Mouse (Mus musculus): Measurements from ENCODE around the gene Plcb4. TPM values are rescaled to one million over a fixed set of nuclear protein-coding genes. Genes with fewer than 3 reads are reported as not detected.
"Not testable (repeated sequence)": the region's sequence is repeated elsewhere in the genome, so short reads cannot be mapped to it uniquely, and the experiment has no call there.

Gene Plcb4
- polyA plus RNA-seq, 1 experiment from 2014 or later = 18.6 TPM

- Histone ChIP-seq H3K36me3 (no peaks in the 10 kb centered on the region), H3K27ac (replicated peaks) (no peak overlapping the region), H3K27me3 (no peaks in the 10 kb centered on the region), H3K9me3 (no peaks in the 10 kb centered on the region), H3K4me2 (replicated peaks) (no peak overlapping the region), H3K4me3 (no peak overlapping the region), H3K4me1 (peaks cover 31% of the 10 kb centered on the region), H3K9ac (replicated peaks) (no peak overlapping the region)
- no peak for ATAC-seq (replicated peaks)
- 72% methylated on average over 3 of the region's 3 CpGs for WGBS
These were observed 49.6 kb downstream of the Plcb4 start for GRCm38 (mm10) chr2:135708386-135708785.

- H3K9me3 ChIP-seq = no peaks in the 10 kb centered on the region
- no peaks in the 10 kb centered on the region for H3K36me3 ChIP-seq
- H3K27ac ChIP-seq (replicated peaks) = no peak overlapping the region
- H3K4me3 ChIP-seq = no peak overlapping the region
- WGBS = 75% methylated on average over 9 of the region's 9 CpGs
- no peak overlapping the region for H3K4me2 ChIP-seq (replicated peaks)
- no peaks in the 10 kb centered on the region for H3K27me3 ChIP-seq
- H3K4me1 ChIP-seq = peaks cover 31% of the 10 kb centered on the region
- ATAC-seq (replicated peaks) = no peak
- no peak overlapping the region for H3K9ac ChIP-seq (replicated peaks)
These were observed 50.0 kb downstream of the Plcb4 start for GRCm38 (mm10) chr2:135708796-135709195.

- H3K9ac ChIP-seq (replicated peaks); H3K4me2 ChIP-seq (replicated peaks); H3K27ac ChIP-seq (replicated peaks); H3K9me3 ChIP-seq; H3K27me3 ChIP-seq; H3K36me3 ChIP-seq; H3K4me3 ChIP-seq; ATAC-seq (replicated peaks): not testable (repeated sequence)
- peaks cover 31% of the 10 kb centered on the region for H3K4me1 ChIP-seq
These were observed 50.9 kb downstream of the Plcb4 start for GRCm38 (mm10) chr2:135709736-135710135.

- peak; percentile 89 for ATAC-seq (replicated peaks)
- no peak overlapping the region for H3K9ac ChIP-seq (replicated peaks)
- 15% methylated on average over 8 of the region's 8 CpGs for WGBS
- no peaks in the 10 kb centered on the region for H3K9me3 ChIP-seq
- H3K4me2 ChIP-seq (replicated peaks) = peak overlapping the region; percentile 30
- H3K27ac ChIP-seq (replicated peaks) = peak overlapping the region; percentile 71
- H3K4me1 ChIP-seq = peaks cover 35% of the 10 kb centered on the region
- 0 out of 2 replicates have a peak overlapping the region, but pooled peaks have one; percentile 1 for H3K4me3 ChIP-seq
- no peaks in the 10 kb centered on the region for H3K27me3 ChIP-seq
- no peaks in the 10 kb centered on the region for H3K36me3 ChIP-seq
These were observed 52.5 kb downstream of the Plcb4 start for GRCm38 (mm10) chr2:135711049-135711924.

GRCm38 (mm10) chr2:135711925-135712288, 53.1 kb downstream of the Plcb4 start:
- Histone ChIP-seq H3K9ac (replicated peaks) (no peak overlapping the region), H3K4me1 (peaks cover 41% of the 10 kb centered on the region)

GRCm38 (mm10) chr2:135712331-135712730, 53.5 kb downstream of the Plcb4 start:
- Histone ChIP-seq H3K27ac (replicated peaks) (peak overlapping the region; percentile 2; the same call in 1 of the 2 replicates), H3K4me1 (peaks cover 45% of the 10 kb centered on the region), H3K36me3 (no peaks in the 10 kb centered on the region), H3K9ac (replicated peaks) (no peak overlapping the region), H3K4me3 (no peak overlapping the region), H3K9me3 (no peaks in the 10 kb centered on the region), H3K27me3 (no peaks in the 10 kb centered on the region), H3K4me2 (replicated peaks) (0 out of 2 replicates have a peak overlapping the region, but pooled peaks have one; percentile 30)
- 0 out of 2 replicates have a peak, but pooled peaks have one; percentile 37 for ATAC-seq (replicated peaks)
- 4% methylated on average over 5 of the region's 5 CpGs for WGBS

More at GRCm38 (mm10) chr2:135711925-135712288, 53.1 kb downstream of the Plcb4 start:
- peak; percentile 89 for ATAC-seq (replicated peaks)
- H3K27ac ChIP-seq (replicated peaks) = peak overlapping the region; percentile 71
- H3K4me3 ChIP-seq = 0 out of 2 replicates have a peak overlapping the region, but pooled peaks have one; percentile 1
- H3K4me2 ChIP-seq (replicated peaks) = peak overlapping the region; percentile 30
- H3K9me3 ChIP-seq = no peaks in the 10 kb centered on the region
- 2% methylated on average over 8 of the region's 8 CpGs for WGBS
- no peaks in the 10 kb centered on the region for H3K36me3 ChIP-seq
- H3K27me3 ChIP-seq = no peaks in the 10 kb centered on the region

GRCm38 (mm10) chr2:135712921-135713320, 54.1 kb downstream of the Plcb4 start:
- Histone ChIP-seq H3K4me3 (no peak overlapping the region), H3K9ac (replicated peaks) (no peak overlapping the region), H3K4me1 (peaks cover 50% of the 10 kb centered on the region), H3K36me3 (no peaks in the 10 kb centered on the region), H3K9me3 (no peaks in the 10 kb centered on the region), H3K27ac (replicated peaks) (peak overlapping the region; percentile 2; the same call in 1 of the 2 replicates), H3K27me3 (no peaks in the 10 kb centered on the region), H3K4me2 (replicated peaks) (0 out of 2 replicates have a peak overlapping the region, but pooled peaks have one; percentile 30)
- WGBS = 48% methylated on average over 6 of the region's 6 CpGs
- no peak for ATAC-seq (replicated peaks)

GRCm38 (mm10) chr2:135716180-135716579, 57.4 kb downstream of the Plcb4 start:
- no peaks in the 10 kb centered on the region for H3K36me3 ChIP-seq
- H3K9ac ChIP-seq (replicated peaks) = no peak overlapping the region
- no peaks in the 10 kb centered on the region for H3K27me3 ChIP-seq
- peaks cover 39% of the 10 kb centered on the region for H3K4me1 ChIP-seq
- no peak for ATAC-seq (replicated peaks)
- H3K4me2 ChIP-seq (replicated peaks) = no peak overlapping the region
- H3K9me3 ChIP-seq = no peaks in the 10 kb centered on the region
- H3K4me3 ChIP-seq = no peak overlapping the region
- no peak overlapping the region for H3K27ac ChIP-seq (replicated peaks)
- 84% methylated on average over 4 of the region's 4 CpGs for WGBS

- peak overlapping the region; percentile 34 for H3K4me2 ChIP-seq (replicated peaks)
- H3K4me3 ChIP-seq = peak overlapping the region; percentile 8; the same call in 1 of the 2 replicates
- no peaks in the 10 kb centered on the region for H3K36me3 ChIP-seq
- peak overlapping the region; percentile 14 for H3K9ac ChIP-seq (replicated peaks)
- H3K27ac ChIP-seq (replicated peaks) = no peak overlapping the region
- H3K9me3 ChIP-seq = no peaks in the 10 kb centered on the region
- 19% methylated on average over 16 of the region's 16 CpGs for WGBS
- H3K4me1 ChIP-seq = peaks cover 32% of the 10 kb centered on the region
- peak; percentile 50 for ATAC-seq (replicated peaks)
- H3K27me3 ChIP-seq = no peaks in the 10 kb centered on the region
These were observed 58.7 kb downstream of the Plcb4 start for GRCm38 (mm10) chr2:135717232-135718134.

GRCm38 (mm10) chr2:135722109-135722508, 63.3 kb downstream of the Plcb4 start:
- no peak for ATAC-seq (replicated peaks)

GRCm38 (mm10) chr2:135723387-135723786, 64.6 kb downstream of the Plcb4 start:
- H3K27ac ChIP-seq (replicated peaks) = no peak overlapping the region
- no peak for ATAC-seq (replicated peaks)
- no peaks in the 10 kb centered on the region for H3K9me3 ChIP-seq
- H3K9ac ChIP-seq (replicated peaks) = no peak overlapping the region
- H3K4me1 ChIP-seq = peaks cover 8% of the 10 kb centered on the region; the same call in 1 of the 2 replicates
- H3K4me2 ChIP-seq (replicated peaks) = no peak overlapping the region
- 92% methylated on average over 6 of the region's 6 CpGs for WGBS
- no peaks in the 10 kb centered on the region for H3K27me3 ChIP-seq
- H3K36me3 ChIP-seq = no peaks in the 10 kb centered on the region
- no peak overlapping the region for H3K4me3 ChIP-seq

More at GRCm38 (mm10) chr2:135722109-135722508, 63.3 kb downstream of the Plcb4 start:
- Histone ChIP-seq H3K27me3 (no peaks in the 10 kb centered on the region), H3K4me2 (replicated peaks) (no peak overlapping the region), H3K9me3 (no peaks in the 10 kb centered on the region), H3K9ac (replicated peaks) (no peak overlapping the region), H3K4me1 (peaks cover 15% of the 10 kb centered on the region), H3K27ac (replicated peaks) (no peak overlapping the region), H3K4me3 (no peak overlapping the region), H3K36me3 (no peaks in the 10 kb centered on the region)
- 45% methylated on average over 5 of the region's 5 CpGs for WGBS

GRCm38 (mm10) chr2:135724489-135724888, 65.7 kb downstream of the Plcb4 start:
- no peak for ATAC-seq (replicated peaks)
- Histone ChIP-seq H3K36me3 (no peaks in the 10 kb centered on the region), H3K27ac (replicated peaks) (no peak overlapping the region), H3K4me3 (no peak overlapping the region), H3K4me2 (replicated peaks) (no peak overlapping the region), H3K9ac (replicated peaks) (no peak overlapping the region), H3K27me3 (no peaks in the 10 kb centered on the region), H3K4me1 (peaks cover 8% of the 10 kb centered on the region; the same call in 1 of the 2 replicates), H3K9me3 (no peaks in the 10 kb centered on the region)
- 82% methylated on average over 10 of the region's 10 CpGs for WGBS
